Mouse (Mus musculus) right cerebral cortex, postnatal 25 days (tissue): ENCODE measurements around the gene Trim47.
"Not testable (repeated sequence)": the region's sequence is repeated elsewhere in the genome, so short reads cannot be mapped to it uniquely, and the experiment has no call there.

Experiments
- DNase-seq: peaks from one replicate; pipeline ENCODE4 v3.0.0; 2022

The Trim47 gene

GRCm38 (mm10) chr11:116106963-116107776 lies 19.8 kb downstream of the Trim47 start:
- DNase-seq = no peak

- DNase-seq = no peak
Measured at GRCm38 (mm10) chr11:116106154-116106962, 20.7 kb downstream of the Trim47 start.

DNA sequence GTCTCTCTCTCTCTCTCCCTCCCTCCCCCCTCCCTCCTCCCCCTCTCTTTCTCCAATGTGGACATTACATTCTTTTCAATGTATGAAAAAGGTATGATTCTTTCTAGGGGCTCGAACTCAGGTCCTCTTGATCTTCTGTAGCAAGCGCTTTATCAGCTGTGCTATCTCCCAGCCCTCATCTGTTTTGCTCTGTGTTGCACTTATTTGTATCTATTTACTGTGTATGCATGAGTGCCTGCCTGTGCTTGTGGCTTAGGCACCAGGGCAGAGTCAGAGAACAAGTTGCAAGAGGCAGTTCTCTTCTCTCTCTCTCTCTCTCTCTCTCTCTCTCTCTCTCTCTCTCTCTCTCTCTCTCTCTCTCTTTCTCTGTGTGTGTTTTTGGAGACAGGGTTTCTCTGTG lies 21.9 kb downstream of the Trim47 start:
- no peak for DNase-seq

DNA sequence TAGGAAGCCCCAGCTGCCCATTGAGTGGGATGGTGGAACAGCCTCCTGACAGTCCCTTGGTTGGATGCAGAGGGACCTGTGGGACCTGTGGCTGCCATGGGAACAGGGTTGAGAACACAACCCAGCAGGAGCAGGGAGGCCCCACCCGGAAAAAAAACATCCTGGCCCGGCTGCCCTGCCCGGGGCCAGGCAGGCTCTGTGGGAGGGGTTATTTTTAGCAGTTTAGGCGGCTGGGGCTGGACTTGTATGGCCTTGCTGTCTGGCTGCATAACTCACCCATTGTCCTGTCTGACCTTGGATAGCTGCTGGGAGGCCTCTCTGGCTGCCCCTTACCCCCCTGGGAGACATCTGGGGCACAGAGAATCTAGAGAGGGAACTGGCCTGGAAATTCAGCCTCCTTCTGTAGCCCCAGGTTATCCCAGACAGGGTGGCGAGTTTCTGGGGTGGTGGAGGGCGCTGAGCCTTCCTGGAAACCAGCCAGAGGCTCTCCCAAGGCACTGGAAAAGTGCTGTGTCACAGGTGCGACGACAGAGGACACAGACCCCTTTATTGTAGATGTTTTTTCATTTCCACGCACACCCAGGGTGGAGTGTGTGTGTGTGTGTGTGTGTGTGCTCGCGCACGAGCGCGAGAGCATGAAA lies 22.9 kb downstream of the Trim47 start:
- DNase-seq = no peak

GRCm38 (mm10) chr11:116103572-116103971 lies 23.4 kb downstream of the Trim47 start:
- DNase-seq = no peak

DNA sequence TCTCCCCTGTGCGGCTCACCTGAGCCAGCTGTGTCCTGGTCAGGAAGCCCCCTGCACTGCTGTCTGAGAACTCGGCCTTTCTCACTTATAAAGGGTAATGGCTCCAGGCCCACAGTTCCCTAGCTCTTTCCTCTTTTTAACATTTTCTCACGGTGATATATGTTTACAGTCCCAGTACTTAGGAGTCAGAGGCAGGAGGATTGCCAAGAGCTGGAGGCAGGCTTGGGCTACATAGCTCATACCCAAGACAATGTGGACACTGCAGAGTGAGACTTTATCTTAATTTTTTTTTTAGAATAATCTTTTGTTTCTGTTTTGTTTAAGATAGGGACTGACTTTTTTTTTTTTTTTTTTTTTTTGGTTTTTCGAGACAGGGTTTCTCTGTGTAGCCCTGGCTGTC lies 24.5 kb downstream of the Trim47 start:
- no peak for DNase-seq

GRCm38 (mm10) chr11:116101931-116102381 lies 25.1 kb downstream of the Trim47 start:
- DNase-seq = no peak

GRCm38 (mm10) chr11:116100839-116101238 lies 26.2 kb downstream of the Trim47 start:
- DNase-seq = no peak

GRCm38 (mm10) chr11:116100385-116100784 lies 26.6 kb downstream of the Trim47 start:
- DNase-seq = no peak

DNA sequence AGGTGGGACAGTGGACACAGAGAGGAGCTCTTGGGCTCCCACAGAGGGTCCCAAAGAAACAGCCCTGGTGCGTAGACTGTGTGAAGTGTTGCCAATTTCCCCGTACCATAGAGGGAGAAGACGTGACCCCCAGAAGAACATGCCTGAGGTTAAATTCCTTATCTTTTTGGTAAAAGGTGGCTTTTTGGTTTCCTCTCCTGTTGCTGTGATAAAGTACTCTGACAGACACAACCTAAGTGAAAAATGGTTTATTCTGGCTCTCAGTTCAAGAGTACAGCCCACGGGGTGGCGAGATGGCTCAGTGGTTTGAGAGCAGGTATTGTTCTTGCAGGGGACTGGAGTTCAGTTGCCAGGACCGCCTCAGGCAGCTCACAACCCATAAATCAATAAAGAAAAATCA lies 27.5 kb downstream of the Trim47 start:
- no peak for DNase-seq

- no peak for DNase-seq
Measured at GRCm38 (mm10) chr11:116098711-116099460, 28.1 kb downstream of the Trim47 start.

- no peak for DNase-seq
Measured at GRCm38 (mm10) chr11:116096213-116097108, 30.5 kb downstream of the Trim47 start.

DNA sequence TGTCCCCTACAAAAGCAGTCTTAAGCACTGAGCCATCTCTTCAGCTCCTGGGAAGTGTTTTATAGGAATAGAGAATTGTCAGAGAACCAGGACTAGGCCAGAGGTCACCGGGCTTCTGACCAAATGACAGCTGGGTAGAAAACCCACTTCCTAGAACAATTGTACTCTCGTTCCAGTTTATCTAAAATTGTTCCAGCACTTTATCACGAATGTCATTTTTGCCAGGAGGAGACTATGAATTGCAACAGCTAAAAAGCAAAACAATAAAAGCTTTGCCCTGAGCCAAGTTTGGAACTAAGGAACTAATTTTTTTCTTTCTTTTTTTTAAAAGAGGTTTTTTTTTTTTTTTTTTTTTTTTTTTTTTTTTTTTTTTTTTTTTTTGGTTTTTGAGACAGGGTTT lies 31.4 kb downstream of the Trim47 start:
- DNase-seq = no peak

- no peak for DNase-seq
Measured at GRCm38 (mm10) chr11:116093771-116094565, 33.0 kb downstream of the Trim47 start.

DNA sequence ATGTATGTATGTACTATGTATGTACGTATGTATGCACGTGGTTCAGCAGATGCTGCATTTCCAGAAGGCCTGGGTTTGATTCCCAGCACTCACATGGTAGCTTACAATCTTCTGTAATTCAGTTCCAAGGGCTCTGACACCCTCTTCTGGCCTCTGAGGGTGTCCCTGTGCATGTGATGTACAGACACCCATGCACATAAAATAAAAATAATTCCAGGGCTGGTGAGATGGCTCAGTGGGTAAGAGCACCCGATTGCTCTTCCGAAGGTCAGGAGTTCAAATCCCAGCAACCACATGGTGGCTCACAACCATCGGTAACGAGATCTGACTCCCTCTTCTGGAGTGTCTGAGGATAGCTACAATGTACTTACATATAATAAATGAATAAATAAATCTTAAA lies 34.1 kb downstream of the Trim47 start:
- DNase-seq = not testable (repeated sequence)

GRCm38 (mm10) chr11:116091591-116091990 lies 35.4 kb downstream of the Trim47 start:
- no peak for DNase-seq

- DNase-seq = no peak
Measured at GRCm38 (mm10) chr11:116089545-116089944, 37.5 kb downstream of the Trim47 start.

DNA sequence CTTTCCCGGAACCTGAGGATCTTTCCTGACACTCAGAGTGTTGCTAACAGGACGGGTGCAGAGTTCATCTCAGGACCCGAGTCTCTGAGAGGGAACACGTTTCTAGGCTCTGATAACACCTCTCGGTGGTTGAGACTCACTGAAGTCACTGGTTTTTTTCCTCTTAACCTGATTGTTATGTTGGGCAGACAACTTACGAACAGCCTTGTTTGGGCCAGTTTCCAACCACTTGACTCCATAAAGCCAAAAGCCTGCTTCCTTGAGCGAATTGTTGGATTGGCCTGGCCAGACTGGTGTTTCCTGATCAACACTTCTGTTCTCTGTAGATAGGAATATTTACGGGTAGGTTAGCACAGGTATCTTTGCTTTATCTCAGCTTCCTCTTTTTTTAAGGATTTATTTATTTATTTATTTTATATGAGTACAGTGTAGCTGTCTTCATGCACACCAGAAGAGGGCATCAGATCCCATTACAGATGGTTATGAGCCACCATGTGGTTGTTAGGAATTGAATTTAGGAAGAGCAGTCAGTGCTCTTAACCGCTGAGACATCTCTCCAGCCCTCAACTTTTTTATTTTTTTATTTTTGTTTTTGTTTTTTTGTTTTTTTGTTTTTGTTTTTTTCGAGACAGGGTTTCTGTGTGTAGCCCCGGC lies 38.1 kb downstream of the Trim47 start:
- DNase-seq = no peak

DNA sequence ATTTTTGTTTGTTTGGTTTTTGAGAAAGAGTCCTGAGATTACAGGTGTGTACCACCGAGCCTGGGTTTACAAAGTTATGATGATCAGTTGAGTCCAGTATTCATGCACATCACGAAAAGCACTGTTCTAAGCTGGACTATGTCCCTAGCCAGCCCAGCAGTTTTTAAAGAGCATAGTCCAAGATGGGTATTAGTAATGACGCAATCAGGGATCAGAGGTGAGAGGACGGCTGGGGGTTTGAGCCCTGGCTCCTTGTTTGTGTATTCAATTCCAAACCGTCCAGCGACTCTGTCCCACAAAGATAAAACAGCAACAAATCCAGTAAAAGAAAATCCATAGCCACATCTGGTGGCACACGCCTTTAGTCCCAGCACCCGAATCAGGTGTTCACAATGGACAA lies 38.8 kb downstream of the Trim47 start:
- no peak for DNase-seq
